Mouse (Mus musculus) CD4-positive naive resting alpha-beta T cell, adult 76 days (primary cell): ENCODE results near the gene Gap43. TPM values are rescaled to one million over a fixed set of nuclear protein-coding genes. Genes with fewer than 3 reads are reported as not detected.

Source experiments
- total RNA-seq: library from RNA; stranded (reverse); gene quantifications from one replicate; pipeline ENCODE4 v1.2.4, GENCODE M21; 2023

Gene Gap43
- total RNA-seq = not detected

GRCm38 (mm10) chr16:42340021-42340768, at the start of gene Gap43:
TSS of gene Gap43 (minus strand) at chr16:42340651.

